Mouse (Mus musculus) thymus, adult 2 months (tissue): ENCODE data around the gene Nexn.

ENCODE experiments used
- CTCF ChIP-seq: fragments of 200-500 bp; IDR thresholded peaks from 2 replicates; pipeline ENCODE4 v1.5.1; 2012; ENCODE audit warnings: mild to moderate bottlenecking, control low read depth, low read length, moderate library complexity, borderline replicate concordance; ENCODE audit not compliant: control insufficient read depth, poor library complexity, insufficient read depth; ENCODE audit errors: extremely low read depth
- POLR2A ChIP-seq: fragments of 200-500 bp; IDR thresholded peaks from 2 replicates; pipeline ENCODE4 v1.6.1; 2012; ENCODE audit warnings: mild to moderate bottlenecking, low read length, control low read depth, moderate library complexity; ENCODE audit not compliant: control insufficient read depth, poor library complexity, insufficient read depth; ENCODE audit errors: extremely low read depth

GRCm38 (mm10) chr3:152202942-152203341, 63.2 kb downstream of the Nexn start:
- no peak for TF ChIP-seq CTCF
- TF ChIP-seq POLR2A, result no peak
